Mouse (Mus musculus): Measurements from ENCODE around the gene Aff2. TPM values are rescaled to one million over a fixed set of nuclear protein-coding genes. Genes with fewer than 3 reads are reported as not detected.

The Aff2 gene
- polyA plus RNA-seq, 1 experiment from 2014 or later: 0.70 TPM

DNA sequence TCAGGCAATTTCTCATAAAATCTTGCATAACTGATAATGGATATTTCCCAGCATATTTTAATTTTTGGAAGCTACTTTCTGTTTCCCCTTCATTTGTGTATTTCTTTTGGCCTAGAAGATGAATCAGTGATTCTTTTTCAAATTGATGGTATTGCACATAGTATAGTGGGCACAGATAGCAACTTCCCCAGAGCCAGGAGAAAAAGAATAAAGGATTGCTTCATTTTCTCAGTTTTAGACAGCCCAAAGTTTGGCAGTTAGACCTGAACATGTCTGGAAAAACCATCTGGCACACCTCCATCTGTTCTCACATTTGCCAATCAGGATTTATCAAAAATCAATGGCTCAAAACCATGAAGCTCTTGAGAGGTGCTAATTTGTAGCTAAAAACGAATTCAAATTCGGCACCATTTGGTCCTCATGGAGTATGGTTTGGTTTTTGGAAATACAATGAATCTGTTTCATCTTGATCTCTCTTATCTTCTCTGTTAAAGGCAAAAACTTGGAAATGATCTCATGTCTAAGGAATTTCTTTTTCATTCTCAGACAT is 441.9 kb downstream of the Aff2 start:
- WGBS: 70% methylated on average over 2 of the region's 2 CpGs
- Histone ChIP-seq H3K27ac (replicated peaks) (no peak overlapping the region), H3K9ac (ENCODE audit: low read length) (no peak overlapping the region), H3K9me3 (ENCODE audit: control insufficient read depth, low read length) (no peaks in the 10 kb centered on the region), H3K27me3 (ENCODE audit: control insufficient read depth, insufficient read depth, low read length) (no peaks in the 10 kb centered on the region), H3K36me3 (ENCODE audit: control insufficient read depth, insufficient read depth, low read length) (no peaks in the 10 kb centered on the region), H3K4me2 (replicated peaks; ENCODE audit: low read depth) (no peak overlapping the region), H3K4me3 (ENCODE audit: low read depth, low read length) (no peak overlapping the region), H3K4me1 (replicated peaks; ENCODE audit: control insufficient read depth, insufficient read depth) (no peaks in the 10 kb centered on the region)
- TF ChIP-seq CTCF (IDR thresholded peaks at IDR 0.05; ENCODE audit: low read depth): no peak
- TF ChIP-seq EP300 (optimal IDR thresholded peaks at IDR 0.05): no peak
- DNase-seq (ENCODE audit: low spot score): no peak
- no peak for ATAC-seq (ENCODE audit: low FRiP score, low TSS enrichment)

DNA sequence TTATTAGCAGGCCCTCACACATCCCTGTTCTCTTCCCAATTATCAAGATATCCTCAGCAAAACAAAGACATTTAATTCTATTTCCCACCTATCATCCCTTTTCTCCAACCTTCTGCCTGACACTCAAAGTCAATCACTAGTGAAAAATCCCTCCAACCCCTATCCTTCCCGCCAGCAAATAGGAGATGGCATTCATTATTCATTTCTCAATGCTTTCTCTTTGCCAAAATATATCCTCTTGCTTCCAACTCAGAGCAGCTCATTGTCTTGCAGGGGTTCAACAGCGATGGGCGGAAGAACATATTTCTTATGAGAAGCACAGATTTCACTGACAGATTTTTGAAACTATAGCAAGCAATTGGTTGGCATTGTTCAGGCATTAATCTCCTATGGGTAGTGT is 442.4 kb downstream of the Aff2 start:
- no peaks in the 10 kb centered on the region for H3K27me3 ChIP-seq (ENCODE audit: control insufficient read depth, insufficient read depth, low read length)
- no peak overlapping the region for H3K4me3 ChIP-seq (ENCODE audit: low read depth, low read length)
- TF ChIP-seq EP300 (optimal IDR thresholded peaks at IDR 0.05): no peak
- TF ChIP-seq CTCF (IDR thresholded peaks at IDR 0.05; ENCODE audit: low read depth): no peak
- H3K4me1 ChIP-seq (replicated peaks; ENCODE audit: control insufficient read depth, insufficient read depth): no peaks in the 10 kb centered on the region
- H3K9ac ChIP-seq (ENCODE audit: low read length): no peak overlapping the region
- no peaks in the 10 kb centered on the region for H3K9me3 ChIP-seq (ENCODE audit: control insufficient read depth, low read length)
- H3K27ac ChIP-seq (replicated peaks): no peak overlapping the region
- WGBS: 93% methylated on average over 3 of the region's 3 CpGs
- DNase-seq (ENCODE audit: low spot score): no peak
- no peak for ATAC-seq (ENCODE audit: low FRiP score, low TSS enrichment)
- H3K4me2 ChIP-seq (replicated peaks; ENCODE audit: low read depth): no peak overlapping the region
- no peaks in the 10 kb centered on the region for H3K36me3 ChIP-seq (ENCODE audit: control insufficient read depth, insufficient read depth, low read length)

- WGBS: 82% methylated on average over 4 of the region's 4 CpGs
- Histone ChIP-seq H3K9me3 (ENCODE audit: control insufficient read depth, low read length) (no peaks in the 10 kb centered on the region), H3K9ac (ENCODE audit: low read length) (no peak overlapping the region), H3K4me1 (replicated peaks; ENCODE audit: control insufficient read depth, insufficient read depth) (no peaks in the 10 kb centered on the region), H3K27me3 (ENCODE audit: control insufficient read depth, insufficient read depth, low read length) (no peaks in the 10 kb centered on the region), H3K27ac (replicated peaks) (no peak overlapping the region), H3K36me3 (ENCODE audit: control insufficient read depth, insufficient read depth, low read length) (no peaks in the 10 kb centered on the region), H3K4me3 (ENCODE audit: low read depth, low read length) (no peak overlapping the region), H3K4me2 (replicated peaks; ENCODE audit: low read depth) (no peak overlapping the region)
- no peak for ATAC-seq (ENCODE audit: low FRiP score, low TSS enrichment)
- no peak for DNase-seq (ENCODE audit: low spot score)
- no peak for TF ChIP-seq CTCF (IDR thresholded peaks at IDR 0.05; ENCODE audit: low read depth)
- no peak for TF ChIP-seq EP300 (optimal IDR thresholded peaks at IDR 0.05)
Observed at GRCm38 (mm10) chrX:69811798-69812197, 451.7 kb downstream of the Aff2 start.

DNA sequence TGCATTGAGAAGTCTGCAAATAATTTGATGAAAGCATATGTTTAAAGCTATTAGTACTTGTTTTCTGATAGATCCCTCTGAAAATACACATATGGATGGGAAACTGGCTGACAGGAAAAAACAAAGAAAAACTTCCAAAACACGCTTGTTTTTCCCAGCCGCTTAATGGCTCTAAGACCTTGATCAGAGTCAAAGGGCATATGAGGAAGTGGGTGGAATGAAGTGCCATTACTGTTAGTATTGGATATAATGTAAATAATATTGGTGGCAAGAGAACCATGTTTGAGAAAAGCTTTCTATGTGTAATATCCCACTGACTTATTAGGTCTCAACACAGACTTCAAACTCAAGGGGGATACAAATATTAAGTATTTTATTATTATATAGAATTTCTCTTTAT is 455.0 kb downstream of the Aff2 start:
- Histone ChIP-seq H3K9me3 (ENCODE audit: control insufficient read depth, low read length) (no peaks in the 10 kb centered on the region), H3K27me3 (ENCODE audit: control insufficient read depth, insufficient read depth, low read length) (no peaks in the 10 kb centered on the region), H3K4me3 (ENCODE audit: low read depth, low read length) (no peak overlapping the region), H3K4me2 (replicated peaks; ENCODE audit: low read depth) (no peak overlapping the region), H3K4me1 (replicated peaks; ENCODE audit: control insufficient read depth, insufficient read depth) (no peaks in the 10 kb centered on the region), H3K9ac (ENCODE audit: low read length) (no peak overlapping the region), H3K27ac (replicated peaks) (no peak overlapping the region), H3K36me3 (ENCODE audit: control insufficient read depth, insufficient read depth, low read length) (no peaks in the 10 kb centered on the region)
- TF ChIP-seq EP300 (optimal IDR thresholded peaks at IDR 0.05) (no peak), CTCF (IDR thresholded peaks at IDR 0.05; ENCODE audit: low read depth) (no peak)
- ATAC-seq (ENCODE audit: low FRiP score, low TSS enrichment) (no peak), DNase-seq (ENCODE audit: low spot score) (no peak)
- WGBS: 84% methylated on average over 2 of the region's 2 CpGs

GRCm38 (mm10) chrX:69817679-69818078 is 457.6 kb downstream of the Aff2 start:
- TF ChIP-seq CTCF (IDR thresholded peaks at IDR 0.05; ENCODE audit: low read depth): no peak
- no peak for TF ChIP-seq EP300 (optimal IDR thresholded peaks at IDR 0.05)
- H3K4me3 ChIP-seq (ENCODE audit: low read depth, low read length): no peak overlapping the region
- no peak overlapping the region for H3K27ac ChIP-seq (replicated peaks)
- H3K36me3 ChIP-seq (ENCODE audit: control insufficient read depth, insufficient read depth, low read length): no peaks in the 10 kb centered on the region
- no peaks in the 10 kb centered on the region for H3K27me3 ChIP-seq (ENCODE audit: control insufficient read depth, insufficient read depth, low read length)
- ATAC-seq (ENCODE audit: low FRiP score, low TSS enrichment) (no peak), DNase-seq (ENCODE audit: low spot score) (no peak)
- H3K4me2 ChIP-seq (replicated peaks; ENCODE audit: low read depth): no peak overlapping the region
- no peaks in the 10 kb centered on the region for H3K4me1 ChIP-seq (replicated peaks; ENCODE audit: control insufficient read depth, insufficient read depth)
- 83% methylated on average over 3 of the region's 3 CpGs for WGBS
- no peak overlapping the region for H3K9ac ChIP-seq (ENCODE audit: low read length)
- H3K9me3 ChIP-seq (ENCODE audit: control insufficient read depth, low read length): no peaks in the 10 kb centered on the region

GRCm38 (mm10) chrX:69818188-69818587 is 458.1 kb downstream of the Aff2 start:
- ATAC-seq (ENCODE audit: low FRiP score, low TSS enrichment) (no peak), DNase-seq (ENCODE audit: low spot score) (no peak)
- no peaks in the 10 kb centered on the region for H3K4me1 ChIP-seq (replicated peaks; ENCODE audit: control insufficient read depth, insufficient read depth)
- H3K9ac ChIP-seq (ENCODE audit: low read length): no peak overlapping the region
- no peaks in the 10 kb centered on the region for H3K9me3 ChIP-seq (ENCODE audit: control insufficient read depth, low read length)
- WGBS: 60% methylated on average over 5 of the region's 5 CpGs
- no peaks in the 10 kb centered on the region for H3K36me3 ChIP-seq (ENCODE audit: control insufficient read depth, insufficient read depth, low read length)
- no peak overlapping the region for H3K4me3 ChIP-seq (ENCODE audit: low read depth, low read length)
- H3K27ac ChIP-seq (replicated peaks): no peak overlapping the region
- no peaks in the 10 kb centered on the region for H3K27me3 ChIP-seq (ENCODE audit: control insufficient read depth, insufficient read depth, low read length)
- TF ChIP-seq CTCF (IDR thresholded peaks at IDR 0.05; ENCODE audit: low read depth) (no peak), EP300 (optimal IDR thresholded peaks at IDR 0.05) (no peak)
- H3K4me2 ChIP-seq (replicated peaks; ENCODE audit: low read depth): no peak overlapping the region

Data from stomach, postnatal 0 days (tissue).